ENCODE assay signal across 17 mouse cellular contexts in genomic region chr8:102491015-102491414, GRCm38 (mm10).
"Had no signal": no experiment of that assay in that cellular context is flagged by ENCODE, and none has a peak within 500 bp of the region (broad histone marks: within the 10 kb centered on the region; RNA-seq: fewer than 3 reads in every experiment).

No protein-coding gene starts in this region.

- H3K9me3 ChIP-seq: liver, embryonic 15.5 days; lung, embryonic 15.5 days; megakaryocyte, embryonic 14.5 days; midbrain, embryonic 12.5 days; neural tube, embryonic 12.5 days; stomach, embryonic 15.5 days had no signal

- DNase-seq: liver, postnatal 0 days; lung, adult 2 months; lung, postnatal 14 days; lung, postnatal 36 days; right cerebral cortex, postnatal 14 days; thymus, adult 2 months; thymus, postnatal 25 days; thymus, postnatal 4 days had no signal

- H3K4me1 ChIP-seq: liver, embryonic 15.5 days; lung, embryonic 15.5 days; megakaryocyte, embryonic 14.5 days; neural tube, embryonic 12.5 days; stomach, embryonic 15.5 days had no signal

- H3K4me2 ChIP-seq: liver, embryonic 15.5 days; lung, embryonic 15.5 days; midbrain, embryonic 12.5 days; neural tube, embryonic 12.5 days; stomach, embryonic 15.5 days had no signal

- H3K27me3 ChIP-seq: liver, embryonic 15.5 days; lung, embryonic 15.5 days; megakaryocyte, embryonic 14.5 days; midbrain, embryonic 12.5 days; neural tube, embryonic 12.5 days; stomach, embryonic 15.5 days had no signal

- H3K27ac ChIP-seq: liver, embryonic 15.5 days; lung, embryonic 15.5 days; macrophage; midbrain, embryonic 12.5 days; neural tube, embryonic 12.5 days; stomach, embryonic 15.5 days; stomach, postnatal 0 days had no signal

- H3K9ac ChIP-seq: liver, embryonic 15.5 days; liver, postnatal 0 days; lung, embryonic 15.5 days; midbrain, embryonic 12.5 days; neural tube, embryonic 12.5 days; stomach, embryonic 15.5 days had no signal

- ATAC-seq: liver, postnatal 0 days; lung, postnatal 0 days had no signal

- H3K36me3 ChIP-seq: liver, embryonic 15.5 days; lung, embryonic 15.5 days; midbrain, embryonic 12.5 days; neural tube, embryonic 12.5 days; stomach, embryonic 15.5 days had no signal

- H3K4me3 ChIP-seq: liver, embryonic 15.5 days; lung, embryonic 15.5 days; megakaryocyte, embryonic 14.5 days; midbrain, embryonic 12.5 days; neural tube, embryonic 12.5 days; stomach, embryonic 15.5 days had no signal
